Mouse (Mus musculus) C2C12 (cell line): ENCODE data around the gene Upp2.

Experiments
- CEBPB ChIP-seq: IDR thresholded peaks from one replicate; pipeline ENCODE4 v1.6.1; 2011; ENCODE audit warnings: low read depth, mild to moderate bottlenecking, control low read depth, moderate library complexity
- CTCF ChIP-seq: IDR thresholded peaks from one replicate; pipeline ENCODE4 v1.5.1; 2011; ENCODE audit not compliant: control insufficient read depth, insufficient read depth, insufficient read length
- MAX ChIP-seq: IDR thresholded peaks from one replicate; pipeline ENCODE4 v1.6.1; 2011; ENCODE audit warnings: mild to moderate bottlenecking, control low read depth
- MYOG ChIP-seq: IDR thresholded peaks from one replicate; pipeline ENCODE4 v1.6.1; 2011; ENCODE audit not compliant: control insufficient read depth, insufficient read length; ENCODE audit errors: extremely low read depth
- USF1 ChIP-seq: IDR thresholded peaks from one replicate; pipeline ENCODE4 v1.6.1; 2011; ENCODE audit warnings: low read depth, mild to moderate bottlenecking, control low read depth, moderate library complexity

GRCm38 (mm10) chr2:58703226-58703625, 136.1 kb downstream of the Upp2 start:
- TF ChIP-seq USF1 = no peak
- TF ChIP-seq MYOG = no peak
- TF ChIP-seq CTCF = no peak
- TF ChIP-seq MAX = no peak
- no peak for TF ChIP-seq CEBPB
